Mouse (Mus musculus): Measurements from ENCODE around the gene Gdap2. TPM values are rescaled to one million over a fixed set of nuclear protein-coding genes. Genes with fewer than 3 reads are reported as not detected.

Gene Gdap2
- polyA plus RNA-seq (2015; fragmentation: Nextera tagmentation; extraction: Ambion mirVana): 26.1 and 31.2 TPM in 2 replicates

DNA sequence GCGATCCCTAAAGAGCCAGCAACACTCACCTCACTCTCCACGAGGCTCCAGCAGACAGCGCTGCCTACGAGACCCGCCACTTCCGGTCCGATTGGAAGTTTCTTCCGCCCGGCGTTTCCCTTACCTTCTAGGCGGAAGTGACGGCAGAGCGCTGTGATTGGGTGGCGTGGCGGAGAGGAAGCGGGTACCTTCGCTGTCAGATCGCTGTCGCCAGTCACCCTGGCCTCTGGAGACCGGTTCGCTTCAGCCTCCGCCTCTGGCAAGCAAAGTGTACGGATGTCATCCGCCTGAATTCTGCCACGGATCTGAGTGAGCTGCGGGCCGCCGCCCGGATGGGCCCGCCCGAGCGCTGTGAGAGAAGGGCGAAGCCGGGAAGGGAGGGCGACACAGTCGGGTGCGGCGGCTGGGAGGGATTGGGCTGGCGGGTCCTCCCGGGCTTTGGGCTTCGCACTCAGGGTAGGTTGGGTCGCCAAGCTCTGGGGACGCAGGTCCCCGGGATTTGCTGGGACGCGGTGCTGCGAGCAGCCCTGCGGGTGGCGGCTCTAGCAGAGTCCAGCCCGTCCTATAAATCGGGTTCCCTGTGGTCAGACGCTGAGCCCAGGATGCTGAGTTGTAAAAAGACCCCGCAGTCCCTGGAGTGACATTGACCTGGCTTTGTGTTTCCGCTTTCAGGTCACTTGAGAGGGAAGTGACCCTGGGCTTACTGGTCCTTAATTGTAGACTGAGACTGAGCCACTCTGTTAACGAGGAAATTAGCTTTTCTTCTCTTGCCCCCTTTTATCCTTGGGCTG is at the start of gene Gdap2, which contains the start of gene Wdr3:
Gene Gdap2, plus strand, starts transcription at position 67 of the 791 bp plus-strand sequence.
Gene Wdr3, minus strand, starts transcription at position 93 of the 791 bp plus-strand sequence.
- Histone ChIP-seq H3K4me2 (replicated peaks; ENCODE audit: low read depth, low read length) (peak within 1 kb of the TSS; percentile 86), H3K4me1 (ENCODE audit: insufficient read depth, low read length) (peaks cover 9% of the 10 kb centered on the region), H3K9me3 (ENCODE audit: low read length) (no peaks in the 10 kb centered on the region), H3K27me3 (ENCODE audit: insufficient read depth, low read length) (no peaks in the 10 kb centered on the region), H3K36me3 (ENCODE audit: insufficient read depth, low read length) (peaks cover 9% of the 10 kb centered on the region), H3K27ac (ENCODE audit: low read length) (peak within 1 kb of the TSS; percentile 88), H3K4me3 (ENCODE audit: low read length) (peak within 1 kb of the TSS; percentile 93), H3K9ac (replicated peaks; ENCODE audit: low read length) (peak within 1 kb of the TSS; percentile 86)
- peak; percentile 99 for ATAC-seq (ENCODE audit: low FRiP score, low TSS enrichment)
- 0% methylated on average over 55 of the region's 55 CpGs for WGBS

DNA sequence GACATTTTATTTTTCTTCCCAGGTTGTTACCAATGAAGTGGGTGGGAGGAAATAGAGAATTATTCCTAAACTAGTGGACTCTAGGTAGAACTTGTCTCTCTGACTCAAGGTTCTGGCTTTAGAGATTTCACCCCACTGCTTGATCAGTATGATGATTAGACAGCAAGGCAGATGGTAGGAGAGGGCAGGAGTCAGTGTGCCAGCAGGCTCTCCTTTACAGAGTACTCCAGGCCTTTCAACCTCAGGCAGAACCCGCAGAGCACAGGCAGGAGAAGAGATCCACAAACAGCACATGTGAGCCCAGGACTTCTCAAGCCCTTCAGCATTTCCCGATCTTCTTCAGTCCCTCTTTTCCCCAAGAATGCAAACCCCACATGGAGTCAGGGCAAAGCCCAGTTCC is 43.5 kb upstream of the Gdap2 start:
- no peaks in the 10 kb centered on the region for H3K9me3 ChIP-seq (ENCODE audit: low read length)
- 91% methylated on average over 2 of the region's 2 CpGs for WGBS
- no peak for ATAC-seq (ENCODE audit: low FRiP score, low TSS enrichment)
- H3K4me2 ChIP-seq (replicated peaks; ENCODE audit: low read depth, low read length): no peak overlapping the region
- no peak overlapping the region for H3K9ac ChIP-seq (replicated peaks; ENCODE audit: low read length)
- no peaks in the 10 kb centered on the region for H3K36me3 ChIP-seq (ENCODE audit: insufficient read depth, low read length)
- H3K27me3 ChIP-seq (ENCODE audit: insufficient read depth, low read length): no peaks in the 10 kb centered on the region
- H3K4me3 ChIP-seq (ENCODE audit: low read length): no peak overlapping the region
- H3K4me1 ChIP-seq (ENCODE audit: insufficient read depth, low read length): no peaks in the 10 kb centered on the region
- no peak overlapping the region for H3K27ac ChIP-seq (ENCODE audit: low read length)

DNA sequence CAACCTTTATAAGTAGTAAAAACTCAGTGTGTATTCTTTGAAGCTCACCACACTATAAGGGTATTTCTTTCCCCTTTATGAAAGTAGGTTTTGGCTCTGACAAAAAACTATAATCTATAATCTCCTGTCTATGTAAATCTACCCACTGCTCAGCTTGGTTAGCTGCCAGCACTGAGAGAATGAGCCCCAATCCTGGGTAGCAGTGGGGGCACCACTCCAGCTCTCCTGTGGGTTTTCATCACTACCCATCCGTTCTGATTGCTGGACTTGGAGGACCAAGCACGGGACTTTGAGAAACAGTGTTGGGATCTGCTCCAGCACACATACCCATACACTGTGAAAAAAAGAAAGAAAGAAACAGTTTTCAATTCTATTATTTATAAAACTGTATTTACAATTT is 40.2 kb upstream of the Gdap2 start:
- Histone ChIP-seq H3K4me1 (ENCODE audit: insufficient read depth, low read length) (no peaks in the 10 kb centered on the region), H3K9ac (replicated peaks; ENCODE audit: low read length) (no peak overlapping the region), H3K27me3 (ENCODE audit: insufficient read depth, low read length) (no peaks in the 10 kb centered on the region), H3K4me3 (ENCODE audit: low read length) (no peak overlapping the region), H3K9me3 (ENCODE audit: low read length) (no peaks in the 10 kb centered on the region), H3K4me2 (replicated peaks; ENCODE audit: low read depth, low read length) (no peak overlapping the region), H3K27ac (ENCODE audit: low read length) (no peak overlapping the region), H3K36me3 (ENCODE audit: insufficient read depth, low read length) (no peaks in the 10 kb centered on the region)
- no peak for ATAC-seq (ENCODE audit: low FRiP score, low TSS enrichment)
- 76% methylated on average over 2 of the region's 2 CpGs for WGBS

DNA sequence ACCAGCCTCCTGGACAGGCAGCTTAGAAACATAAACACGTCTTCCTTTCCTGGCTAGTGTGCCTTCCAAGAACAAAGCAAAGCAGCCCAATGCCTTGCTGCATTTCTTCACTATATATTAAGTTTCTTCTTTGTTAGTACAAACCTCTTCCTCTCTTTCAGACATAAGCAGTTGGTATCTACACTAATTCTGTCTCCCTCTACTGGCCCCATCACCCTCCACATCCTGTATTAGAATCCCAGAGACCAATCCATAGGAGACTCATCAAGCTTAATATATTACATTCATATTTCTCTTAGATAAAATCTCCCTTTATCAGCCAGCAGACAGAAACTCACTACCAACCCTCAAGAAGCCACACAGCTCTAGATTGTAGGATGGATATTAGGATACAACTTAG is 39.7 kb upstream of the Gdap2 start:
- H3K4me3 ChIP-seq (ENCODE audit: low read length): no peak overlapping the region
- WGBS: 51% methylated on average over 1 of the region's 1 CpGs
- H3K4me2 ChIP-seq (replicated peaks; ENCODE audit: low read depth, low read length): no peak overlapping the region
- no peak overlapping the region for H3K27ac ChIP-seq (ENCODE audit: low read length)
- no peaks in the 10 kb centered on the region for H3K9me3 ChIP-seq (ENCODE audit: low read length)
- no peaks in the 10 kb centered on the region for H3K4me1 ChIP-seq (ENCODE audit: insufficient read depth, low read length)
- no peaks in the 10 kb centered on the region for H3K36me3 ChIP-seq (ENCODE audit: insufficient read depth, low read length)
- H3K9ac ChIP-seq (replicated peaks; ENCODE audit: low read length): no peak overlapping the region
- ATAC-seq (ENCODE audit: low FRiP score, low TSS enrichment): no peak
- no peaks in the 10 kb centered on the region for H3K27me3 ChIP-seq (ENCODE audit: insufficient read depth, low read length)

DNA sequence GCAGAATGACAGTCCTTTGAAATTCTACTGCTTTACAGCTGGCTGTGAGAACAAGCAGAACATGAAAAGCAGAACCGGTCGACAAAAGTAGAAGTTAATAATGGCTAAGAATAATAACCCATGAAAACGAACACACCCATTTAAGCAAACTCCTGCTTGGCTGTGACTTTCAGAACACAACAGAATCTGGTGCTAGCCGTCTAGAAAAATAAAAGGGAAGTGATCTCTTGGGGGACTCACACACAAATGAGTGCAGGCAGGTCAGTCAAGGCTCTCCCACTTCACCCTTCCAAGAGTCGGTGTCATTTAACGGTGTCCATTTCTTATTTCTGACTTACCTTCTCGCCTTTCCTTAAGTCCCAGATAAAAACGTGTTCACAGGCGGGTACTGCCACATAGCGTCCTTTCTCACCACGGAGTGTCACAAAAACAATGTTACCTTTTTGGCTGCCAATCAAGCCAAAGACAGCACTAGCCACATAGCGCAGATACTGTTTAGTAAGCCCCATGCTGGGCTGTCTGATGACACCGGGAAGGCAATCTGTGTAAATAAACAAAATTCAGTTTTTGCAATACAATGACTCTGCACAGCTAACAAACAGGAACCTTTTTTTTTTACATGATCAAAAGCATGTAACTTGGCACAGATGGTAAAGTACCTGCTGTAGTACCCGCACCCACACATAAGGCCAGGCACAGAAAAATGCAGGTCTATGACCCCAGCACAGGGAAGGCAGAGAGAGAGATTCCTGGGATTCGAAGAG is 1.3 kb upstream of the Gdap2 start:
- peaks cover 21% of the 10 kb centered on the region for H3K36me3 ChIP-seq (ENCODE audit: insufficient read depth, low read length)
- peak overlapping the region; percentile 93 for H3K4me3 ChIP-seq (ENCODE audit: low read length)
- H3K27ac ChIP-seq (ENCODE audit: low read length): no peak overlapping the region
- ATAC-seq (ENCODE audit: low FRiP score, low TSS enrichment): no peak
- no peaks in the 10 kb centered on the region for H3K27me3 ChIP-seq (ENCODE audit: insufficient read depth, low read length)
- no peaks in the 10 kb centered on the region for H3K9me3 ChIP-seq (ENCODE audit: low read length)
- peak overlapping the region; percentile 73 for H3K4me2 ChIP-seq (replicated peaks; ENCODE audit: low read depth, low read length)
- WGBS: 79% methylated on average over 15 of the region's 15 CpGs
- H3K4me1 ChIP-seq (ENCODE audit: insufficient read depth, low read length): peaks cover 9% of the 10 kb centered on the region
- peak overlapping the region; percentile 86; the same call in 1 of the 2 replicates for H3K9ac ChIP-seq (replicated peaks; ENCODE audit: low read length)

DNA sequence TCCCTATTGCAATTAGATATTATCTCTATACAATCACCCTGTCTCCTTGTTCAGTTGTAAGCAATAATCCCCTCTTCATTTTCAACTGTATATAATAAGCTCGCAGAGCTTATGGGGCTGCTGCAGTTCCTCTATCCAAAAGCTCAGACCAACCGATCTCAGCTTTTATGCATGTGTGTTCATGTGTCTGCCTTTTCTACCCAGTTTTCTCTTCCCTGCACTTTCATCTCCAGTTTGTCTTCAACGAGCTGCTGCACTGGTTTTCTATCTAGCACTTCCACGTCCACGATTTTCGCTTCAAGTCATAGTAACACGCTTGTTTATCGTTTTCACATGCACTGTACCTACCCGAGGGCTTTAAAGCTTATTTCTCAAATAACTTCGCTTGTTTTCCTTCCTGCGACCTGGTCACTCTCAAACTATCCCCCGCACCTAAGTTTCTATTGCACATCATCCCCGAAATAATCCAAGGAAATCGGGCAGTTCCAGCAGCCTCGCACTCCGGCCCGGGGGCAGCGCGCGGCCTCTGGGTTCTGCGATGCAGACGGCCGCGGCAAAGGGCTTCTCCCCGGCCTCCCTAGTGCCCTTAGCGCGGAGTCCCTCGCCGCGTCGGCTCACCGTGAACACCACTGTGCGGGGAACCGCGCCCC is 391 bp upstream of the Gdap2 start:
- Histone ChIP-seq H3K4me3 (ENCODE audit: low read length) (peak overlapping the region; percentile 93), H3K9me3 (ENCODE audit: low read length) (no peaks in the 10 kb centered on the region), H3K9ac (replicated peaks; ENCODE audit: low read length) (peak overlapping the region; percentile 86), H3K36me3 (ENCODE audit: insufficient read depth, low read length) (peaks cover 16% of the 10 kb centered on the region), H3K4me2 (replicated peaks; ENCODE audit: low read depth, low read length) (peak overlapping the region; percentile 73), H3K27ac (ENCODE audit: low read length) (peak overlapping the region; percentile 31; the same call in 1 of the 2 replicates), H3K4me1 (ENCODE audit: insufficient read depth, low read length) (peaks cover 9% of the 10 kb centered on the region), H3K27me3 (ENCODE audit: insufficient read depth, low read length) (no peaks in the 10 kb centered on the region)
- 1% methylated on average over 35 of the region's 35 CpGs for WGBS
- ATAC-seq (ENCODE audit: low FRiP score, low TSS enrichment): no peak; the same call in 1 of the 2 replicates

DNA sequence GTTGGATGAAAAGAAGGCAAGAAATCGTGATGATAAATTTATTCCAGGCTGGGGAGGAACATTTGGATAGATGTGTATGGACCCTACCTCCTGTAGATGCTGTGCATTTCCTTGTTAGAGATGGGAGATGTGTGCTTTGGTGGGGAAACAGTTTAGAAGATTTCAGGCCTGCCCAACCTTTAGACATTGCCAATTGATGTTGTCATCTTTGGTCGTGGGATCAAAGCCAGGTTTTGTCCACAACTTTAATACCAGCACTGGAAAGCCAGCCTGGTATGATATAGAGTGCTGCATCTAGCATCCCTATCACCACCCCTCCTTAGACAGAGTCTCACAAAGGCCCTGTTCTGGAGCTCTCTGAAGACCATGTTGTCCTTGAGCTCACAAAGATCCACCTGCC is 1.4 kb downstream of the Gdap2 start:
- H3K36me3 ChIP-seq (ENCODE audit: insufficient read depth, low read length): peaks cover 8% of the 10 kb centered on the region
- peaks cover 9% of the 10 kb centered on the region for H3K4me1 ChIP-seq (ENCODE audit: insufficient read depth, low read length)
- 81% methylated on average over 2 of the region's 2 CpGs for WGBS
- no peaks in the 10 kb centered on the region for H3K9me3 ChIP-seq (ENCODE audit: low read length)
- H3K27me3 ChIP-seq (ENCODE audit: insufficient read depth, low read length): no peaks in the 10 kb centered on the region
- no peak overlapping the region for H3K27ac ChIP-seq (ENCODE audit: low read length)
- ATAC-seq (ENCODE audit: low FRiP score, low TSS enrichment): no peak
- H3K4me3 ChIP-seq (ENCODE audit: low read length): no peak overlapping the region
- no peak overlapping the region for H3K9ac ChIP-seq (replicated peaks; ENCODE audit: low read length)
- H3K4me2 ChIP-seq (replicated peaks; ENCODE audit: low read depth, low read length): no peak overlapping the region

DNA sequence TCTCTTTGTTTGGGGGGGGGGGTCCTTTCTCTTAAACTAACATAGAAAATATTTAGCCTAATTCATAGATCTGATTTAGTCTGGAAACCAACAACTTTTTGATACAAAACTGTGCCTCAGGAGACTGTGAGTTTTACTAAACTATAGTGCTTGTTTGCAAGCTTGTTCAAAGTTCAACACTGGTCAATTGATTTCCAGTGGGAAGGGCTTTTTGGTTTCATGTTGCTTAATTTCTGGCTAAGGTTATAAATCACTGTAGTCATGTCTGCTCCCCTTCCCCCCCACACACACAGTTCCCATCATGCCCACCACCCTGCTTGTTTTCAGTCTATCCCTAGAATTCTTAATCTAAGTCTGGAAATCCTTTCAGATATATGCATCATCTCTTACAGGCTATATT is 2.8 kb downstream of the Gdap2 start:
- no peak overlapping the region for H3K27ac ChIP-seq (ENCODE audit: low read length)
- no peak for ATAC-seq (ENCODE audit: low FRiP score, low TSS enrichment)
- H3K4me2 ChIP-seq (replicated peaks; ENCODE audit: low read depth, low read length): no peak overlapping the region
- H3K27me3 ChIP-seq (ENCODE audit: insufficient read depth, low read length): no peaks in the 10 kb centered on the region
- H3K36me3 ChIP-seq (ENCODE audit: insufficient read depth, low read length): no peaks in the 10 kb centered on the region
- H3K9ac ChIP-seq (replicated peaks; ENCODE audit: low read length): no peak overlapping the region
- H3K9me3 ChIP-seq (ENCODE audit: low read length): no peaks in the 10 kb centered on the region
- H3K4me1 ChIP-seq (ENCODE audit: insufficient read depth, low read length): peaks cover 9% of the 10 kb centered on the region
- H3K4me3 ChIP-seq (ENCODE audit: low read length): no peak overlapping the region

DNA sequence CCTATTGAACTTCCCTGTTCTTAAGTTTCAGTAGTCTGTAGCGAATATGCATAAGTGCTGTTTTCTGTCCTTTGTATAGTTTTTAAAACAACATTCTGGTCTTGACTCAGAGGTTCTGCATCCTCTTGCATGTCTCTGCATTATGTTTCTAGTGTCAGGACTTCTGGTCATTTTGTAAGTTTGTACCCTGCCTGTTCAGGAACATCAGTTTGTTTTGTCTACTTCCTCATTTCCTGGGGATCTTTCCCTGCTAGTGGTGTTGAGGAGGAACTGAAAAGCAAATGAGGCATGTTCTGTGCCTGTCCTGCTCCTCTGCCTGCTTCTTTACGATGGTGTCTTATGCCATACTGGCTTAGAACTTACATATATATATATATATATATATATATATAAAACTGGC is 13.8 kb downstream of the Gdap2 start:
- no peak overlapping the region for H3K4me2 ChIP-seq (replicated peaks; ENCODE audit: low read depth, low read length)
- ATAC-seq (ENCODE audit: low FRiP score, low TSS enrichment): no peak
- no peaks in the 10 kb centered on the region for H3K27me3 ChIP-seq (ENCODE audit: insufficient read depth, low read length)
- WGBS: 89% methylated on average over 2 of the region's 2 CpGs
- no peak overlapping the region for H3K4me3 ChIP-seq (ENCODE audit: low read length)
- peaks cover 33% of the 10 kb centered on the region for H3K36me3 ChIP-seq (ENCODE audit: insufficient read depth, low read length)
- no peak overlapping the region for H3K9ac ChIP-seq (replicated peaks; ENCODE audit: low read length)
- H3K27ac ChIP-seq (ENCODE audit: low read length): no peak overlapping the region
- H3K4me1 ChIP-seq (ENCODE audit: insufficient read depth, low read length): no peaks in the 10 kb centered on the region
- no peaks in the 10 kb centered on the region for H3K9me3 ChIP-seq (ENCODE audit: low read length)

Data from kidney, embryonic 16.5 days (tissue).